Mouse (Mus musculus): Measurements from ENCODE around the gene Macc1. TPM values are rescaled to one million over a fixed set of nuclear protein-coding genes. Genes with fewer than 3 reads are reported as not detected.

Macc1 gene
- polyA plus RNA-seq, 1 experiment, result not detected

DNA sequence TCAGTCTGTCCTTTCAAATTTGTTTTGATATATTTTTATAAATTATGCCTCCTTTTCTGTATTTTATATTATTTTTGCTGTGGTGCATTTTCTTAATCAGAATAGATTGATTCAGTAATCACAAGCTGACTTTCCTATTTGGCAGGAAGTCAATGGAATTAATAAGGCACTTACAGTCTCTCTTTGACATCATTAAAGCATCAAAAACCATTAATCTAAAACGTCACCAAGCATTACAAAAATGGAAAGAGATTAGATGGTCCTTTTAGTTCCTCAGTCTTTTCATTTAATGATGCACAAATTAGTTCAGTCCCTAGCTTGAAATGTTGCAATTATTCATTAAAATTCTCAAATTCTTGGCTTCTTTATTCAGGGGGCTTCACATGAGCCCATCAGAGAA is 153.6 kb downstream of the Macc1 start:
- Histone ChIP-seq H3K4me1 (ENCODE audit: control insufficient read depth, insufficient read depth, insufficient read length, low read length) (no peaks in the 10 kb centered on the region), H3K27ac (ENCODE audit: insufficient read depth, low read depth, low read length) (no peak overlapping the region), H3K27me3 (ENCODE audit: control insufficient read depth, insufficient read depth, low read length) (no peaks in the 10 kb centered on the region), H3K36me3 (ENCODE audit: control insufficient read depth, insufficient read depth, low read length) (no peaks in the 10 kb centered on the region), H3K4me3 (ENCODE audit: low read depth, low read length) (no peak overlapping the region)
- 74% methylated on average over 1 of the region's 1 CpGs for WGBS
- no peak for TF ChIP-seq CTCF (IDR thresholded peaks at IDR 0.05; ENCODE audit: extremely low read depth, insufficient read length, insufficient replicate concordance, low read depth, low read length)
- no peak for TF ChIP-seq POLR2A (IDR thresholded peaks at IDR 0.05; ENCODE audit: low read depth, low read length)

DNA sequence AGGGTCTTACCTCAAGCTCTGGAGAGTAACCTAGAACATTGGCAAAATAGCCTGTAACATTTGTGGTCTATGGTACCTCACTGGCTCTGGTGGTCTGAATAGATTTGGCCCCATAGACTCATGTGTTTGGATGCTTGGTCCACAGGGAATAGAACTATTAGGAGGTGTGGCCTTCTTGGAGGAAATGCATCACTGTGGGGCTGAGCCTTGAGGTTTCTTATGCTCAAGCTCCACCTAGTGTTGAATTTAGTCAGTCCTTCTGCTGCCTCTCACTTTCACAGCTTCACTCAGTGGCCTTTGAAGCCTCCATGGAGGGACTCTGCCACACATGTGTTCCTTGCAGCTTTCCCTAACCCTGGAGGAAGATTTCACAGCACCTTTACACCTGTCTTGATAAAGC is 156.2 kb downstream of the Macc1 start:
- no peak overlapping the region for H3K4me3 ChIP-seq (ENCODE audit: low read depth, low read length)
- H3K36me3 ChIP-seq (ENCODE audit: control insufficient read depth, insufficient read depth, low read length), result no peaks in the 10 kb centered on the region
- no peaks in the 10 kb centered on the region for H3K27me3 ChIP-seq (ENCODE audit: control insufficient read depth, insufficient read depth, low read length)
- no peak overlapping the region for H3K27ac ChIP-seq (ENCODE audit: insufficient read depth, low read depth, low read length)
- H3K4me1 ChIP-seq (ENCODE audit: control insufficient read depth, insufficient read depth, insufficient read length, low read length), result no peaks in the 10 kb centered on the region
- no peak for TF ChIP-seq POLR2A (IDR thresholded peaks at IDR 0.05; ENCODE audit: low read depth, low read length)
- TF ChIP-seq CTCF (IDR thresholded peaks at IDR 0.05; ENCODE audit: extremely low read depth, insufficient read length, insufficient replicate concordance, low read depth, low read length), result no peak

DNA sequence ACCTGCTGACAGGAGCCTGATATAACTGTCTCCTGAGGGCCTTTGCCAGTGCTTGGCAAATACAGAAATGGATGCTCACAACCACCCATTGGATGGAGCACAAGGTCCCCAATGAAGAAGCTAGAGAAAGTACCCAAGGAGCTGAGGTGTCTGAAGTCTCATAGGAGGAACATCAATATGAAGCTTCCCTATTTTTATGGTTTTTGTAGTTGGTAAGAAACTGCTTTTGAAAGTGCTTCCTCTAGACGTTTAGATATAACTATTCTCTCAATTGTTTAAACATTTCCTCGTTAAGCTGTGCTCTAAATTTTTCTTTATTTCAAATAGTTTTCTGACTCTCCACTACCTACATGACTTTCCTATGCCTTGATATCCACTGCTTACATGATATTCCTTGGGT is 169.2 kb downstream of the Macc1 start:
- TF ChIP-seq POLR2A (IDR thresholded peaks at IDR 0.05; ENCODE audit: low read depth, low read length), result no peak
- TF ChIP-seq CTCF (IDR thresholded peaks at IDR 0.05; ENCODE audit: extremely low read depth, insufficient read length, insufficient replicate concordance, low read depth, low read length), result no peak
- Histone ChIP-seq H3K4me1 (ENCODE audit: control insufficient read depth, insufficient read depth, insufficient read length, low read length) (no peaks in the 10 kb centered on the region), H3K4me3 (ENCODE audit: low read depth, low read length) (no peak overlapping the region), H3K27ac (ENCODE audit: insufficient read depth, low read depth, low read length) (no peak overlapping the region), H3K27me3 (ENCODE audit: control insufficient read depth, insufficient read depth, low read length) (no peaks in the 10 kb centered on the region), H3K36me3 (ENCODE audit: control insufficient read depth, insufficient read depth, low read length) (no peaks in the 10 kb centered on the region)
- 57% methylated on average over 2 of the region's 2 CpGs for WGBS

DNA sequence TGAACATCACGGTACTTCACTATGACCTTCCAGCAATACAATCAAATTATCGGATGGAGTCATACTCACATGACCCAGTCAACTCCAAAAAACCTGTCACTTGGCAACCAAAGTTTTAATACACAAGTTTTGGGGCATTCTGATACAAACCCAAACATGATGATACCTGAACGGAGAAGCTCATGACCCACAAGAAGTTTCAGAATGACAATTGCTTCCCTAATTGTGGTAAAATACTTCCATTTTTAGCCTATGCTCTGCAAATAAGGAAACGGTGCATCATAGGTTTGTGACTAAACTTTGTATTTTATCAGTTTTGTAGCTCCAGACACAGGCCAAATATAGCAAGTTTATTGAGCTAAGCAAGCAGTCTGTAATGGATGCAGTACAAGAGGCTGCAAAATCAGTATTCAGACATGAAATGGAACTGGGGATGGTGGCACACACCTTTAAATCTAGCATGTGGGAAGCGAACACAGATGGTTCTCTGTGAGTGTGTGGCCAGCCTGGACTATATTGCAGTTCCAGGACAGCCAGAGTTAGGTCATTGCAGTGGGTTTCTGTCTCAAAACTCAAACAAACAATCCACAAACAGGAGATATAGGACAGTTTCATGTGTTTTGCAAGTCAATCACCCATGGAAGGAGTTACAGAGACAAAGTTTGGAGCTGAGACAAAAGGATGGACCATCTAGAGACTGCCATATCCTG is 170.0 kb downstream of the Macc1 start:
- H3K27ac ChIP-seq (ENCODE audit: insufficient read depth, low read depth, low read length), result no peak overlapping the region
- H3K36me3 ChIP-seq (ENCODE audit: control insufficient read depth, insufficient read depth, low read length), result no peaks in the 10 kb centered on the region
- H3K4me3 ChIP-seq (ENCODE audit: low read depth, low read length), result no peak overlapping the region
- H3K4me1 ChIP-seq (ENCODE audit: control insufficient read depth, insufficient read depth, insufficient read length, low read length), result no peaks in the 10 kb centered on the region
- TF ChIP-seq POLR2A (IDR thresholded peaks at IDR 0.05; ENCODE audit: low read depth, low read length) (no peak), CTCF (IDR thresholded peaks at IDR 0.05; ENCODE audit: extremely low read depth, insufficient read length, insufficient replicate concordance, low read depth, low read length) (no peak)
- WGBS, result 78% methylated on average over 5 of the region's 5 CpGs
- H3K27me3 ChIP-seq (ENCODE audit: control insufficient read depth, insufficient read depth, low read length), result no peaks in the 10 kb centered on the region

DNA sequence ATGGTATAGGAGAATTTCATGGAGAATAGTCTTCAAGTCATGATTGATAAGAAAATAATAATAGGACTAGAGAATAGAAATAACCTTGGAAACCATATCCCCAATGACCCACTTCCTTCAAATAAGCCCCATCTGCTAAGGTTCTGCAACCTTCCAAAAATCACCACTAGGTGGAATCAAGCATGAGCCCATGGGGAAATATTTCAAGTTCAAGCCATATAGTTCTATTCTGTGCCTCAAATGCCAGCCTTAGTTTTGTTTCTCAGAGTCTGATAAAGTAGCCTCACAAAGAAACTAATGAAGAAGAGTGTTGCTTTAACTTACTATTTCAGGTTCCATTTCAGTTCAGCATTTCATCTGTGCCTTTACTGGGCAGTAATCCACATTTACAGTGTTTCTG is 197.1 kb downstream of the Macc1 start:
- H3K4me1 ChIP-seq (ENCODE audit: control insufficient read depth, insufficient read depth, insufficient read length, low read length), result no peaks in the 10 kb centered on the region
- H3K36me3 ChIP-seq (ENCODE audit: control insufficient read depth, insufficient read depth, low read length), result no peaks in the 10 kb centered on the region
- no peak for TF ChIP-seq CTCF (IDR thresholded peaks at IDR 0.05; ENCODE audit: extremely low read depth, insufficient read length, insufficient replicate concordance, low read depth, low read length)
- no peak for TF ChIP-seq POLR2A (IDR thresholded peaks at IDR 0.05; ENCODE audit: low read depth, low read length)
- no peak overlapping the region for H3K27ac ChIP-seq (ENCODE audit: insufficient read depth, low read depth, low read length)
- H3K4me3 ChIP-seq (ENCODE audit: low read depth, low read length), result no peak overlapping the region
- no peaks in the 10 kb centered on the region for H3K27me3 ChIP-seq (ENCODE audit: control insufficient read depth, insufficient read depth, low read length)

Other genes starting within 250 kb of the Macc1 start
- 0.08 and 0.14 TPM in 2 replicates for gene Itgb8, start 75.5 kb upstream of the Macc1 start, polyA plus RNA-seq (2012; rRNA removed)

All from small intestine, adult 2 months (tissue).